Mouse (Mus musculus) liver, postnatal 0 days (tissue): ENCODE measurements around the gene Ube2e3.

ENCODE experiments used
- CTCF ChIP-seq: sonication (generic); IDR thresholded peaks from 2 replicates; pipeline ENCODE4 v1.5.1; 2016; ENCODE audit warnings: antibody characterized with exemption, low read depth
- EP300 ChIP-seq: IDR thresholded peaks from 2 replicates; pipeline ENCODE4 v1.6.1; 2016; ENCODE audit warnings: antibody characterized with exemption, low read depth, mild to moderate bottlenecking

- TF ChIP-seq EP300 (peak; percentile 77), CTCF (no peak)
Observed at GRCm38 (mm10) chr2:78859266-78860087, 8.4 kb upstream of the Ube2e3 start.
